Mouse (Mus musculus) limb, embryonic 14.5 days (tissue): ENCODE measurements around the gene Traf1. TPM values are rescaled to one million over a fixed set of nuclear protein-coding genes. Genes with fewer than 3 reads are reported as not detected.

ENCODE experiments used
- ATAC-seq: fragments of 200-750 bp; cut with Nextera tagmentation; 2 replicates; pipeline ENCODE4 v1.8.0; 2017; ENCODE audit warnings: low read depth, moderate number of reproducible peaks, moderate TSS enrichment; ENCODE audit not compliant: low FRiP score
- DNase-seq: peaks from one replicate; pipeline ENCODE4 v3.0.0-alpha.2; 2015; ENCODE audit warnings: low spot score
- H3K27ac ChIP-seq: fragments of 300-500 bp; sonication (generic); replicated peaks from 2 replicates; pipeline ENCODE4 v1.5.1; 2014; ENCODE audit warnings: low read depth, mild to moderate bottlenecking, low read length, moderate library complexity, mixed read lengths
- H3K27me3 ChIP-seq: fragments of 300-500 bp; sonication (generic); 2 replicates; pipeline ENCODE4 v1.6.1; 2014; ENCODE audit warnings: low read length, mixed read lengths; ENCODE audit not compliant: control insufficient read depth, insufficient read depth
- H3K36me3 ChIP-seq: fragments of 300-500 bp; sonication (generic); 2 replicates; pipeline ENCODE4 v1.6.1; 2014; ENCODE audit warnings: mild to moderate bottlenecking, low read length, moderate library complexity, mixed read lengths; ENCODE audit not compliant: control insufficient read depth, insufficient read depth
- H3K4me1 ChIP-seq: fragments of 300-500 bp; sonication (generic); 2 replicates; pipeline ENCODE4 v1.6.1; 2014; ENCODE audit warnings: antibody characterized with exemption, low read length, mixed read lengths; ENCODE audit not compliant: control insufficient read depth, insufficient read depth
- H3K4me2 ChIP-seq: fragments of 300-500 bp; sonication (generic); replicated peaks from 2 replicates; pipeline ENCODE4 v1.6.1; 2014; ENCODE audit warnings: low read depth, mild to moderate bottlenecking, low read length, moderate library complexity; ENCODE audit not compliant: severe bottlenecking
- H3K4me3 ChIP-seq: fragments of 300-500 bp; sonication (generic); replicated peaks from 2 replicates; pipeline ENCODE4 v1.5.1; 2014; ENCODE audit warnings: low read length
- H3K9ac ChIP-seq: fragments of 300-500 bp; sonication (generic); 2 replicates; pipeline ENCODE4 v1.6.1; 2014; ENCODE audit warnings: mild to moderate bottlenecking, low read depth, low read length, moderate library complexity; ENCODE audit not compliant: severe bottlenecking
- H3K9me3 ChIP-seq: fragments of 300-500 bp; sonication (generic); 2 replicates; pipeline ENCODE4 v1.6.1; 2016; ENCODE audit warnings: low read length; ENCODE audit not compliant: control insufficient read depth
- POLR2A ChIP-seq: fragments of 200-500 bp; IDR thresholded peaks from 2 replicates; pipeline ENCODE4 v1.8.0; 2012; ENCODE audit warnings: inconsistent platforms, mild to moderate bottlenecking, moderate library complexity, borderline replicate concordance; ENCODE audit not compliant: insufficient read depth, insufficient read length; ENCODE audit errors: extremely low read depth
- WGBS: fragments of 180-500 bp; shearing (Covaris S2); extraction: QIAGEN DNeasy Blood & Tissue Kit; methylation state at CpG from one replicate; pipeline ENCODE4 v1.1.7; 2014; 5-methylcytosine and 5-hydroxymethylcytosine counted together
- polyA plus RNA-seq, 2 experiments: library from polyadenylated mRNA; depleted of rRNA in 1 of 2; stranded (reverse) in 1 of 2; unstranded in 1 of 2; fragments of >200 nt; fragmentation: Nextera tagmentation in 1 of 2; extraction: Ambion mirVana in 1 of 2; gene quantifications; 2 replicates each; pipeline versions ENCODE4 v1.2.1 to v1.2.3; 2012 to 2014

Traf1 gene
- polyA plus RNA-seq, 2 experiments: 4.0 to 5.1 TPM

DNA sequence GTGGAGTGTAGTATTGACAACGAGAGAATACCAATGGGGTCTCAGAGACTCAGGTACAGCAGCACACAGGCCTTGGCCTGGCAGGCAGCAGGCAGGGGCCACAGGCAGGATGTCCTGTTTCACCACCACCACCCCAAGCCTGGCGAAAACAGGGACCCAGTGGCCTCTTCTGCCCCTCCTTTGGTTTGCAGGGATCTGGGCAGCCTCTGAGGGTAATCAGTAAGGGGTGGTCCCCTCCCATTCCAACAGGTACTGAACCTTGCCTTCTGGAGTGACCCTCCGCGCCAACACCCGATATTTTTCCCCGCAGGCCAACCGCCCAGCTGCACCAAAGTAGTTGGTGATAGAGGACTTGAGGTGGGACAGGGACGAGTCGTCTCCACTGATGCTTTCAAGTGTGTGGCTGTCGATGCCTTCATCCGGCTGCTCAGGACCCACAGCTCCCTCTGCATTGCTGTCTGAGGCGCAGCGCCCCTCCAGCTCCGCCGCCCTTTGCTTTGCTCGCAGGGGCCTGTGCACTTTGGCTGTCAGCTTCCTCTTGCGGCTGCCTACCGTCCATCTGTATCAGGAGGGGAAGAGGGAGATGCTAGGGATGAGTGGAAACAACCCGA is 66.0 kb downstream of the Traf1 start:
- DNase-seq (no peak), ATAC-seq (no peak)
- no peaks in the 10 kb centered on the region for H3K4me1 ChIP-seq
- H3K36me3 ChIP-seq: no peaks in the 10 kb centered on the region
- H3K9me3 ChIP-seq: no peaks in the 10 kb centered on the region
- H3K27me3 ChIP-seq: no peaks in the 10 kb centered on the region
- no peak overlapping the region for H3K27ac ChIP-seq
- WGBS: 77% methylated on average over 19 of the region's 19 CpGs
- no peak overlapping the region for H3K4me3 ChIP-seq
- no peak for TF ChIP-seq POLR2A
- H3K4me2 ChIP-seq: no peak overlapping the region
- no peak overlapping the region for H3K9ac ChIP-seq

DNA sequence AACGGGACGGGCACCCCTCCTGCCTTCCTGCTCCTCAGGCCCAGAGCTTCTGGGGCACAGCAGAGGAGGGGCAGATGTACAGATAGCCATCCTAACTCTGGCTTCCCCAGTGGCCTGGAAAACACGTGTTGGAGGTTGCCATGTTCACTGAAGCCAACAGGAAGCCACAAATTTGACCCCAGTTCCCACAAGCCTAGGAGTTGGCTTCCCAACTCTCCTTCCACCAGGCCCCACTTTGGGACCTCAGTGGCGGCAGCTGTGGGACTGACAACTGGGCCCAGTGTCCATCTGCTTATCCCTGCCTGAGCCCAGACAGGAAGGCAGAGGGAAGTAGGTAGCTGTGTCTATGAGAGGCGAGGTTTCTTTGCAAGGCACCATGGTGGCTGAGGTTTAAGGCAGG is 67.6 kb downstream of the Traf1 start:
- TF ChIP-seq POLR2A: no peak
- no peaks in the 10 kb centered on the region for H3K36me3 ChIP-seq
- H3K9ac ChIP-seq: no peak overlapping the region
- ATAC-seq (no peak), DNase-seq (no peak)
- H3K9me3 ChIP-seq: no peaks in the 10 kb centered on the region
- no peak overlapping the region for H3K4me3 ChIP-seq
- no peak overlapping the region for H3K27ac ChIP-seq
- no peak overlapping the region for H3K4me2 ChIP-seq
- H3K4me1 ChIP-seq: no peaks in the 10 kb centered on the region
- H3K27me3 ChIP-seq: no peaks in the 10 kb centered on the region
- WGBS: 78% methylated on average over 5 of the region's 5 CpGs

Other genes starting within 250 kb of the Traf1 start
- gene Gapvd1, start 206.5 kb downstream of the Traf1 start, polyA plus RNA-seq (2012; rRNA removed): 41.4 and 42.2 TPM in 2 replicates
- 84.2 and 87.7 TPM in 2 replicates for gene Gapvd1, start 206.5 kb downstream of the Traf1 start, polyA plus RNA-seq (2014; fragmentation: Nextera tagmentation; extraction: Ambion mirVana)
- 780 and 914 TPM in 2 replicates for gene Hspa5, start 189.8 kb downstream of the Traf1 start, polyA plus RNA-seq (2012; rRNA removed)
- gene Hspa5, start 189.8 kb downstream of the Traf1 start, polyA plus RNA-seq (2014; fragmentation: Nextera tagmentation; extraction: Ambion mirVana): 756 and 840 TPM in 2 replicates
- gene Rabepk, start 161.9 kb downstream of the Traf1 start, polyA plus RNA-seq (2012; rRNA removed): 30.1 and 35.7 TPM in 2 replicates
- 41.8 and 42.8 TPM in 2 replicates for gene Rabepk, start 161.9 kb downstream of the Traf1 start, polyA plus RNA-seq (2014; fragmentation: Nextera tagmentation; extraction: Ambion mirVana)
- gene Fbxw2, start 135.5 kb downstream of the Traf1 start, polyA plus RNA-seq (2012; rRNA removed): 55.1 and 57.8 TPM in 2 replicates
- 68.3 and 83.9 TPM in 2 replicates for gene Fbxw2, start 135.5 kb downstream of the Traf1 start, polyA plus RNA-seq (2014; fragmentation: Nextera tagmentation; extraction: Ambion mirVana)
- gene Gm34653, start 128.8 kb downstream of the Traf1 start, polyA plus RNA-seq (2012; rRNA removed): 0.04 and 0.05 TPM in 2 replicates
- not detected in 2 replicates for gene Gm34653, start 128.8 kb downstream of the Traf1 start, polyA plus RNA-seq (2014; fragmentation: Nextera tagmentation; extraction: Ambion mirVana)
- gene Cutal, start 87.4 kb downstream of the Traf1 start, polyA plus RNA-seq (2012; rRNA removed): 0.06 TPM in 1 of 2 replicates, not detected in the other
- gene Cutal, start 87.4 kb downstream of the Traf1 start, polyA plus RNA-seq (2014; fragmentation: Nextera tagmentation; extraction: Ambion mirVana): not detected in 2 replicates
- gene Psmd5, start 86.8 kb downstream of the Traf1 start, polyA plus RNA-seq (2012; rRNA removed): 39.4 and 50.5 TPM in 2 replicates
- 103 and 105 TPM in 2 replicates for gene Psmd5, start 86.8 kb downstream of the Traf1 start, polyA plus RNA-seq (2014; fragmentation: Nextera tagmentation; extraction: Ambion mirVana)
- 7.9 and 8.7 TPM in 2 replicates for gene Phf19, start 47.7 kb downstream of the Traf1 start, polyA plus RNA-seq (2012; rRNA removed)
- 4.7 and 8.0 TPM in 2 replicates for gene Phf19, start 47.7 kb downstream of the Traf1 start, polyA plus RNA-seq (2014; fragmentation: Nextera tagmentation; extraction: Ambion mirVana)
- gene Hc, start 99.7 kb upstream of the Traf1 start, polyA plus RNA-seq (2012; rRNA removed): 0.17 and 0.33 TPM in 2 replicates
- 0.29 TPM in 1 of 2 replicates, not detected in the other for gene Hc, start 99.7 kb upstream of the Traf1 start, polyA plus RNA-seq (2014; fragmentation: Nextera tagmentation; extraction: Ambion mirVana)
- gene AI182371, start 139.8 kb upstream of the Traf1 start, polyA plus RNA-seq (2012; rRNA removed): 0.98 and 1.1 TPM in 2 replicates
- not detected in 2 replicates for gene AI182371, start 139.8 kb upstream of the Traf1 start, polyA plus RNA-seq (2014; fragmentation: Nextera tagmentation; extraction: Ambion mirVana)
- 31.2 and 39.3 TPM in 2 replicates for gene Cntrl, start 147.7 kb upstream of the Traf1 start, polyA plus RNA-seq (2012; rRNA removed)
- gene Cntrl, start 147.7 kb upstream of the Traf1 start, polyA plus RNA-seq (2014; fragmentation: Nextera tagmentation; extraction: Ambion mirVana): 18.8 and 24.8 TPM in 2 replicates
- 127 and 130 TPM in 2 replicates for gene Rab14, start 239.3 kb upstream of the Traf1 start, polyA plus RNA-seq (2012; rRNA removed)
- 276 and 298 TPM in 2 replicates for gene Rab14, start 239.3 kb upstream of the Traf1 start, polyA plus RNA-seq (2014; fragmentation: Nextera tagmentation; extraction: Ambion mirVana)